Mouse (Mus musculus): ENCODE results near the gene Mrpl40. TPM values are rescaled to one million over a fixed set of nuclear protein-coding genes. Genes with fewer than 3 reads are reported as not detected.

Gene Mrpl40
- polyA plus RNA-seq (2014; fragmentation: Nextera tagmentation; extraction: Ambion mirVana), result 54.0 and 56.7 TPM in 2 replicates

DNA sequence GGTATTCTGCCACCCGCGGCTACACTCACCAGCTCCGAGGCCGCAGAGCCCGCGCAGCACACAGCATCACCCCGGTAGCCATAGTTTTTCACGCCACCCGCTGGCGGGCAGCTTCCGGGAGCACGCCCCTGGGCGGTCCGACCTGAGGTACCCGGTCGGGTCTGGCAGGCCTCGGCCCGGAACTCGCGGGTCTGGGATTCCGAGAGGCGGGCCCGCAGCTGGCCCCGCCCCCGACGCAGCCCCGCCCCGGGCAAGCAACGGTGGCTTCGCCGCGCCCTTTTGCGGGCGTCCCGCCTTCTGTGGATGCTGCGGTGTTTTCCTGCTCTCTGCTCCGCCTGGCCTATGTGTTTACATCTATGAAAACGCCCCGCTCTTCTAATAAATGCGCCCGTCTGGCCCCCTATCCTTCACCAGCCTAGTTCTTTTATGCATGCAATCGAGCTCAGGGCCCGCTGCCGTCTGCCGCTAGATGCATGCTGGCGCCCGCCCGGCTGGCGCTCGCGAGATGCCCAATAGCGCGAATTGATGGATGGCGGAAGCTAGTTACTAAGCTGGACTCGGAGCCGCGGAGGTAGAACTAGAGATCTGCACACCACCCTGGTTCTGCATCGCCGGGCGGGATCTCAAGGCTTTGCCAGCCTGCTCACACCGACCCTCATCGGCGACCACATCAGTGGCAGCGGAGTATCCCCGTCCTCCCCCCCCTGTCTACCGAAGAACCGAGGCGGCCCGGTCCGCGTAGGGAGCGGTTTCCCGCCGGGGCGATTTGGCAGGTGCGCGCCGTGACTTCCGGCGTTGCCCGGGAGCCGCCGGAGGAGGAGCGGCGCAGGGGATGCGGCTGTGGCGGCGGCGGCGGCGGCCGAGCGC, at the start of gene Mrpl40, which contains the start of gene Hira:
Mrpl40 (minus strand) TSS at position 421 of the 867 bp plus-strand sequence.
Hira (plus strand) TSS at position 596 of the 867 bp plus-strand sequence.
- H3K4me2 ChIP-seq (ENCODE audit: low read length), result peak within 1 kb of the TSS; percentile 80
- H3K4me1 ChIP-seq (ENCODE audit: control insufficient read depth, insufficient read depth, low read length), result peaks cover 6% of the 10 kb centered on the region
- ATAC-seq (peak; percentile 94), DNase-seq (ENCODE audit: low spot score) (peak; percentile 92)
- under 1% methylated on average over 93 of the region's 93 CpGs for WGBS
- peak within 1 kb of the TSS; percentile 97 for H3K9ac ChIP-seq (ENCODE audit: low read length)
- H3K27me3 ChIP-seq (replicated peaks; ENCODE audit: control insufficient read depth, insufficient read depth, low read length), result no peaks in the 10 kb centered on the region
- no peaks in the 10 kb centered on the region for H3K9me3 ChIP-seq (replicated peaks; ENCODE audit: control insufficient read depth, low read length)
- H3K4me3 ChIP-seq (ENCODE audit: low read depth, low read length), result peak within 1 kb of the TSS; percentile 90
- peaks cover 29% of the 10 kb centered on the region for H3K36me3 ChIP-seq (ENCODE audit: control insufficient read depth, insufficient read depth, low read length)
- peak within 1 kb of the TSS; percentile 94 for H3K27ac ChIP-seq (ENCODE audit: low read depth, low read length)

- Histone ChIP-seq H3K27me3 (replicated peaks; ENCODE audit: control insufficient read depth, insufficient read depth, low read length) (no peaks in the 10 kb centered on the region), H3K4me3 (ENCODE audit: low read depth, low read length) (no peak overlapping the region), H3K36me3 (ENCODE audit: control insufficient read depth, insufficient read depth, low read length) (peaks cover 94% of the 10 kb centered on the region), H3K27ac (ENCODE audit: low read depth, low read length) (no peak overlapping the region), H3K4me2 (ENCODE audit: low read length) (no peak overlapping the region), H3K9me3 (replicated peaks; ENCODE audit: control insufficient read depth, low read length) (no peaks in the 10 kb centered on the region), H3K9ac (ENCODE audit: low read length) (no peak overlapping the region), H3K4me1 (ENCODE audit: control insufficient read depth, insufficient read depth, low read length) (no peaks in the 10 kb centered on the region)
- DNase-seq (ENCODE audit: low spot score) (no peak), ATAC-seq (no peak)
- WGBS, result 94% methylated on average over 2 of the region's 2 CpGs
Measured at GRCm38 (mm10) chr16:18921771-18922170, 45.1 kb upstream of the Mrpl40 start.

DNA sequence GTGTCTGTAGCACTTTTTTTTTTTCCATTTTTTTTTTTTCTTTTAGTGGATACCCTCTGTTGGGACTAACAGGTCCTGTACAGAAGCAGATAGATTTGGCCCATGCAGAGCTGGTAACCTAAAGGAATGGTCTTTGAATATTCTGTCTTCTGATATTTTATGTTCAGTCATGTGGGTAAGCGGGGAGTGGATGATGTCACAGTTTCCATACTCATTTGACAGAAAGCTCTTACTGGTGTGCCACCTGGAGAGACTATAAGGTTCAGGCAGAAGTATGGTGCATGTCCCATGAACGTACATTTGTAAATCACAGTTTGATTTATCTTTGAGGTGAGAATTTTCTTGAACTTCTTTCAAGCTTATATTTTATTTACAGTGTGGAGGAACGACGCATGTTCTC, 39.4 kb upstream of the Mrpl40 start:
- 94% methylated on average over 4 of the region's 4 CpGs for WGBS
- Histone ChIP-seq H3K27ac (ENCODE audit: low read depth, low read length) (no peak overlapping the region), H3K9me3 (replicated peaks; ENCODE audit: control insufficient read depth, low read length) (no peaks in the 10 kb centered on the region), H3K4me1 (ENCODE audit: control insufficient read depth, insufficient read depth, low read length) (no peaks in the 10 kb centered on the region), H3K4me2 (ENCODE audit: low read length) (no peak overlapping the region), H3K27me3 (replicated peaks; ENCODE audit: control insufficient read depth, insufficient read depth, low read length) (no peaks in the 10 kb centered on the region), H3K9ac (ENCODE audit: low read length) (no peak overlapping the region), H3K4me3 (ENCODE audit: low read depth, low read length) (no peak overlapping the region), H3K36me3 (ENCODE audit: control insufficient read depth, insufficient read depth, low read length) (peaks cover 69% of the 10 kb centered on the region)
- ATAC-seq, result no peak
- DNase-seq (ENCODE audit: low spot score), result no peak

DNA sequence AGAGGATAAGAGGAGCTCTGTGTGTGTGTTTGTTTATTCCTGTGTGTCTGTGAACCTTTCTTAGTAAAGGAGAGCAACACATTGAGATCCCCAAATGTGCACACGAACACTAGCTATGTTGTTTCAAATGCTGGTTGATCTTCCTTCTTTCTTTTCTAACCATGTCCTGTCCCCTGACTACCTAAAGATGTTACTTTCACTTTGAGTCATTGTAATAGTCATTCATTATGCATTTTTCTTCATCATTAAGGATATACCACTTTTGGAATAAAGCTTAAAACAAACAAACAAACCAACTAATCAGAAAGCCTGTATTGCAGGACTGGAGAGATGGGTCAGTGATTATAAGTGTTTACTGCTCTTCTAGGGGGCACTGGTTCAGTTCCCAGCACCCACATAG, 29.0 kb upstream of the Mrpl40 start:
- ATAC-seq, result no peak
- no peak for DNase-seq (ENCODE audit: low spot score)
- Histone ChIP-seq H3K27me3 (replicated peaks; ENCODE audit: control insufficient read depth, insufficient read depth, low read length) (no peaks in the 10 kb centered on the region), H3K4me2 (ENCODE audit: low read length) (no peak overlapping the region), H3K36me3 (ENCODE audit: control insufficient read depth, insufficient read depth, low read length) (peaks cover 59% of the 10 kb centered on the region), H3K9ac (ENCODE audit: low read length) (no peak overlapping the region), H3K4me1 (ENCODE audit: control insufficient read depth, insufficient read depth, low read length) (no peaks in the 10 kb centered on the region), H3K27ac (ENCODE audit: low read depth, low read length) (no peak overlapping the region), H3K9me3 (replicated peaks; ENCODE audit: control insufficient read depth, low read length) (no peaks in the 10 kb centered on the region), H3K4me3 (ENCODE audit: low read depth, low read length) (no peak overlapping the region)
- WGBS, result 97% methylated on average over 1 of the region's 1 CpGs

- no peak overlapping the region for H3K4me2 ChIP-seq (ENCODE audit: low read length)
- no peaks in the 10 kb centered on the region for H3K9me3 ChIP-seq (replicated peaks; ENCODE audit: control insufficient read depth, low read length)
- WGBS, result 87% methylated on average over 10 of the region's 10 CpGs
- peaks cover 50% of the 10 kb centered on the region for H3K36me3 ChIP-seq (ENCODE audit: control insufficient read depth, insufficient read depth, low read length)
- H3K4me1 ChIP-seq (ENCODE audit: control insufficient read depth, insufficient read depth, low read length), result no peaks in the 10 kb centered on the region
- ATAC-seq, result no peak
- H3K27me3 ChIP-seq (replicated peaks; ENCODE audit: control insufficient read depth, insufficient read depth, low read length), result no peaks in the 10 kb centered on the region
- no peak overlapping the region for H3K4me3 ChIP-seq (ENCODE audit: low read depth, low read length)
- H3K27ac ChIP-seq (ENCODE audit: low read depth, low read length), result no peak overlapping the region
- no peak overlapping the region for H3K9ac ChIP-seq (ENCODE audit: low read length)
- peak; percentile 1 for DNase-seq (ENCODE audit: low spot score)
Measured at GRCm38 (mm10) chr16:18896429-18896828, 19.8 kb upstream of the Mrpl40 start.

GRCm38 (mm10) chr16:18895249-18895648, 18.6 kb upstream of the Mrpl40 start:
- Histone ChIP-seq H3K36me3 (ENCODE audit: control insufficient read depth, insufficient read depth, low read length) (peaks cover 40% of the 10 kb centered on the region), H3K4me1 (ENCODE audit: control insufficient read depth, insufficient read depth, low read length) (no peaks in the 10 kb centered on the region), H3K4me2 (ENCODE audit: low read length) (no peak overlapping the region), H3K9ac (ENCODE audit: low read length) (no peak overlapping the region), H3K27ac (ENCODE audit: low read depth, low read length) (no peak overlapping the region), H3K27me3 (replicated peaks; ENCODE audit: control insufficient read depth, insufficient read depth, low read length) (no peaks in the 10 kb centered on the region), H3K9me3 (replicated peaks; ENCODE audit: control insufficient read depth, low read length) (no peaks in the 10 kb centered on the region), H3K4me3 (ENCODE audit: low read depth, low read length) (no peak overlapping the region)
- no peak for DNase-seq (ENCODE audit: low spot score)
- WGBS, result 88% methylated on average over 3 of the region's 3 CpGs
- no peak for ATAC-seq

DNA sequence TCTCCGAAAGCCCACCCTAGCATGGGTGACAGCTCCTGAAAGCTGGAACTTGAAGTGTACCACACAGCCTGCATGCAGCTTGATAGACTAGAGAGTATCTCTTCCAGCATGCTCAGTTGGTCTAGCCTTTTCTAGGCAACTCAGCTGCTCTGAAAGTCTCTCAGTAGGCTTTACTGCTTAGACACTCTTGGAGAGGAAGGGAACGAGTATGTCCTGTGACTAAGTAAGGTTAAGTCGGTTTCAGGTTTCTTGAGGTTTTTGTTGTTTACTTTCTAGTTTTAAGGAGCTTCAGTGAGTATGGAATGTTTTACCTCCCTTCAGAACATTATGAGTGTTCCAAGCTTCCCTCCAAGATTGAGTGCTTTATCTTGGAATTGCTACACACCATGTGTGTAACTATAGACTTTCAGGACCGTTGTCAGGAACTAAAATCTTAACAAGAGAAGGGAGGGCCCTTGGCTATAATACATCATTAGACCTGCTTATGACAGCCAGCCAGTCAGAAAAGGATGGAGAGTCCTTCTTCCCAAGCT, 17.2 kb upstream of the Mrpl40 start:
- no peak overlapping the region for H3K4me2 ChIP-seq (ENCODE audit: low read length)
- H3K27me3 ChIP-seq (replicated peaks; ENCODE audit: control insufficient read depth, insufficient read depth, low read length), result no peaks in the 10 kb centered on the region
- ATAC-seq (no peak), DNase-seq (ENCODE audit: low spot score) (no peak)
- H3K9ac ChIP-seq (ENCODE audit: low read length), result no peak overlapping the region
- no peaks in the 10 kb centered on the region for H3K4me1 ChIP-seq (ENCODE audit: control insufficient read depth, insufficient read depth, low read length)
- no peak overlapping the region for H3K27ac ChIP-seq (ENCODE audit: low read depth, low read length)
- no peaks in the 10 kb centered on the region for H3K9me3 ChIP-seq (replicated peaks; ENCODE audit: control insufficient read depth, low read length)
- H3K4me3 ChIP-seq (ENCODE audit: low read depth, low read length), result no peak overlapping the region
- H3K36me3 ChIP-seq (ENCODE audit: control insufficient read depth, insufficient read depth, low read length), result peaks cover 27% of the 10 kb centered on the region
- WGBS, result 82% methylated on average over 4 of the region's 4 CpGs

DNA sequence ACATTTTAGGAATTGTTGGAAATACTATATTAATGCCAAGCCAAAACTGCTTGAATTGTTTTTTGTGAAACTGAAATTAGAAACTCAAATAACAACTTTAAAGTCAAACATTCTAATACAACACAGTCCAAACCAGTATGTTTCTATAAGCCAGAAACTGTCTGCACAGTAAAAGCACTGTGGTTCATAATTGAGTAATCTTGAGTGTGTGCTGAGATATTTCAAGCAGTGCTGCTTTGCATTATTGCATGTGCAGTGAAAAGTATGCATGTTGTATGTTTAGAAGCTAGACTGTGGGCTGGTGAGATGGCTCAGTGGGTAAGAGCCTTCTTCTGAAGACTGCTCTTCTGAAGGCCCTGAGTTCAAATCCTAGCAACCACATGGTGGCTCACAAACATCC, 7.4 kb upstream of the Mrpl40 start:
- H3K4me2 ChIP-seq (ENCODE audit: low read length), result no peak overlapping the region
- H3K27me3 ChIP-seq (replicated peaks; ENCODE audit: control insufficient read depth, insufficient read depth, low read length), result no peaks in the 10 kb centered on the region
- H3K9ac ChIP-seq (ENCODE audit: low read length), result no peak overlapping the region
- H3K4me3 ChIP-seq (ENCODE audit: low read depth, low read length), result no peak overlapping the region
- no peak overlapping the region for H3K27ac ChIP-seq (ENCODE audit: low read depth, low read length)
- H3K36me3 ChIP-seq (ENCODE audit: control insufficient read depth, insufficient read depth, low read length), result 0 out of 2 replicates have a peak, but pooled peaks cover 3% of the 10 kb centered on the region
- no peaks in the 10 kb centered on the region for H3K9me3 ChIP-seq (replicated peaks; ENCODE audit: control insufficient read depth, low read length)
- no peak for DNase-seq (ENCODE audit: low spot score)
- peaks cover 5% of the 10 kb centered on the region for H3K4me1 ChIP-seq (ENCODE audit: control insufficient read depth, insufficient read depth, low read length)
- no peak for ATAC-seq

All from forebrain, embryonic 14.5 days (tissue).